Mouse (Mus musculus): ENCODE measurements around the gene Klhl26.

- TF ChIP-seq EP300 (IDR thresholded peaks at IDR 0.05) = no peak
- TF ChIP-seq CTCF (IDR thresholded peaks at IDR 0.05) = no peak
Observed at GRCm38 (mm10) chr8:70414310-70414946, 62.3 kb downstream of the Klhl26 start.
